Mouse (Mus musculus) v-Abl transformed pro-B cells (cell line): ENCODE measurements around the gene Samd15.
"Not testable (repeated sequence)": the region's sequence is repeated elsewhere in the genome, so short reads cannot be mapped to it uniquely, and the experiment has no call there.

Experiments used
- in situ Hi-C, 2 experiments: fragments of 400-800 bp; cut with MboI; formaldehyde crosslinking; loops; one replicate each; pipeline ENCODE4 v1.15.1; 2025; ENCODE audit not compliant: unreplicated experiment in 2 of 2

Gene Samd15

GRCm38 (mm10) chr12:87199206-87199972, at the start of gene Samd15:
TSS of gene Samd15 (plus strand) at chr12:87199723.
- in situ Hi-C loops, result no loop called here

DNA sequence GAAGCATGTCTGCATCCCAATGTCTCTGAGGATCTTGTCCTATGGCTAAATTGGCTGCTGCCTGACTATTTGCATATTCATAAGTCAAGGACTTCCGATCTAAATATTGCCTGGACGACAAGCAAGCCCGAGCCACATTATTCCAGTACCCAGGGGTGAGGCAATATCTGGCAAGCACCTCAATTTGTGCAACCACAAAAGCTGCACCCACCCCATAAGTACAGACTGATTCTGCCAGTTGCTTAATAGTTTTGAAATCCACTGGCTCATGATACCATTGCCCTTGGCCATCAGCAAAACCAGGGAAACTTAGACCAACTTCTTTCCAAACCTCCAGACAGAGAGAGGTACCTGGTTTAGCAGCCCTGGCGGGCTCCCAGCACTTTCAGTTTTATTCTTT, 45.1 kb upstream of the Samd15 start:
- in situ Hi-C loops, result not testable (repeated sequence)

DNA sequence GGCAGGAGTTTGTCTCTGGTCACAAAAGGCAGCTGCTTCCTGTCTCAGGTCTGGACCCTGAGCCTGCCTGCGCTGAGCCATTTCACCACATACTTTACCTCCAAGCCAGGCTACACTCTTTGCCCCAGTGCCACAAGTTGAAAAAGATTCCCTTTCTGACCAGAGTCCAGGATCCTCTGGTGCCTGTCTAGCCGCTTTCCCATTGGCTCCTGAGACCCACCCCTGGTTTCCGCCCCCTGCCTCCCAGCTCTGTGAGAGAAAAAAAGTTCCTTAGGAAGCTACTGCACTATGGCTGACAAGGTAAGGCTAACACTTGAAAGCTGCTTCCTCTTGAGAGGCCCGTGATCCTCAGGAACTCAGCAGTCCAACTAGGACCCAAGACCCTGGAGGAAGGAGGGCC, 42.2 kb upstream of the Samd15 start:
- in situ Hi-C loops, result no loop called here

- in situ Hi-C loops, result no loop called here
Measured at GRCm38 (mm10) chr12:87158099-87158498, 41.4 kb upstream of the Samd15 start.

DNA sequence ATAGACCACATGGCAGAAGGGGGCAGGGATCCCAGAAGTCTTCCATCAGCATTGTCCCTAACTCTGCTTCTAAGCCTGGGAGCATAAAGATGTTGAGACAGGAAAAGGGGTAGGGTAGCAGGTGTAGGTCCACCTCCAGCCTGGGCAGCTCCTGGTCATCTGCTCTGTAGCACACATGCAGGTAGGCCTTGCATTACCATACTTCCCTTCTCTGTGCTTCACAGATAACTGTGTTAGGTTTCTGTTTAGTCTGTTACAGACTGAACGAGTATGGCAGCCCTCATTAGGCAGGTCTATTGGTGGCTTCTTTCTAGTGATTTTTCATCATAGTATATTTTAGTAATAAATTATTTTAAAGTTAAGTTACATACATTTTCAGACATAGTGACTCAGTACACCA, 39.2 kb upstream of the Samd15 start:
- in situ Hi-C loops, result no loop called here

DNA sequence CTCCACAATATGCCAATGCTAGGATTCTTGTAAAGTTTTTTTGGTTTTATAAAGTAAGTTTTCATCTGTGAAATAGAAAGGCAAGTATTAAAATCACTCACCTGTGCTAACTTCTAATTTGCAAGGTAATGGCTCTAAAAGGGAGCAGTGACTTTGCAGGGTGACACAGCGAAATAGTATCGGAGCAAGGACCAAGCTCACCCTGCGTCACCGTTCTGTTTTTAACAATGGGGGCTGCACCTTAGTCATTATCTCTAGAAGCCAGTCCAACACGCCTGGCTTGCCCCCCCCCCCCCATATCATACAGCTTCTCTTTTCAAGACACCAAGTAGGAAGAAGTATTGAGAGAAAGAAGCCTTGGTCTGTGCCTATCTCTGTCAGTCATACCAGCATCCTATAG, 38.7 kb upstream of the Samd15 start:
- in situ Hi-C loops, result no loop called here

DNA sequence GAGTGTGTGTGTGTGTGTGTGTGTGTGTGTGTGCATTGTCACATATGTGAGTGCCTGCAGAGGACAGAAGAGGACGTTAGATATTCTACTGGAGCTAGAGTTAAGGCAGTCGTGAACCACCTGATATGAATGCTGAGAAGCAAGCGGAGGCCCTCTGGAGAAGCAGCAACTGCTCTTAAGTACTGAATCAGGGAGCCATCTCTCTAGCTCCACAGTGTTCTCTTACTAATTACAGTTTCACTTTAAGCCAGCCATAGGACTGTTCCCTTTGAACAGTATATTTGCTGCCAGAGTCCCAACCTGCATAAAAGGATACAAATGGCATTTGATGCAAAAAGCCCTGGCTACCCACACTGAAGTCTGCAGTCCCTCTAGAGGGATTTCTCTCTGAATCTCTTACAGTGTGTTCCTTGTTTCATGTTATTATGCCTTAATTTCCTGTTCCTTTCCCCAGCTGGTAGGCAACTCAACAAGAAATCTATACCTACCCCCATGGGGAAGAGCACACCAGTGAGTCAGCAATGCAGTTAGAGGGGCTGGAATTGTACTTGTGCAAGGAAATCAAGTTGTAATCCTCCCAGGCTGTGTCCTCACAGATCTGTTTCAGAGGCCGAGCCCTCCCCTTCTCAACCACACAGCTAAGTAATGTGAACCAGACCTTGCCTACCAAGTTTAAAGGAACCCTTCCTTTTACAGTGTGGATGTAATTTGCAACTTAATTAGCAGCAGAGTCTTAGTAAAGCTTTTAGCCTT, 24.2 kb upstream of the Samd15 start:
- in situ Hi-C loops, result no loop called here

DNA sequence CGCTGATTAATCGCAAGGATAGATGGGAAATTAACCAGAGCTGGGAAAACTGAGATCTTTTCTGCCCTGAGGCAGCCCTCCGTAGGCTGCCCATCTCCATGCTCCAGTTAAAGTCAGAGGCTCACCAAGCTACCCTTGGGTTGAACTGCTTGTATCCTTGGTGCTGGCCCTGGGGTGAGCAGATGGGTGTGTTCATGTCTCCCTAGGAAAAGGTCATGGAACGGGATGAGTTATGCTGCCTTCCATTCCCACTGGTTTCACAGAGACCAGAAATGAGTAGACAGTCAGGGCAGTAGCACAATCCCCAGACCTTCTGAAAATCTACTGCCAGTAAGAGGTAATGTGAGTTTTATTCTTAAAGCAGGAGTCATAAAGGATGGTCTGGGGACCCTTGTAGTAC, 21.9 kb upstream of the Samd15 start:
- in situ Hi-C loops, result no loop called here

DNA sequence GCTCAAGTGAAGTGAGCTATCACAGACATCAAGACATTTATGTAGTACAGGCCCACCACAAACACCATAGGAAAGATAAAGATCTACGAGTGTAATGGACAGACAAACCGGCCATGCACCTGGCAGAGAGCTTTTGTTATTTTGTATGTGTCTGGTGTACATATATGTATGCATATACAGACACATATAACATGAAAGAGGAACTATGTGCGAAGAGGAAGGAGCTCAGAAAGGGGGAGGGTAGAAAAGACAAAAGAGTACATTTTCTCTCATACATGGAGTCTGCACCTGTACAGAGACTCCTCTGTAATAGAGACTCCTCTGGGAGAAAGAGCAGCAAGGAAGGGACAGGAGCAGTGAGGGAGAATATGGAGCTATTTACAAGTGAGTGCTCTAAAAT, 6.5 kb upstream of the Samd15 start:
- in situ Hi-C loops, result no loop called here

- in situ Hi-C loops, result no loop called here
Measured at GRCm38 (mm10) chr12:87195069-87195468, 4.5 kb upstream of the Samd15 start.

GRCm38 (mm10) chr12:87196310-87196709, 3.2 kb upstream of the Samd15 start:
- in situ Hi-C loops, result no loop called here

DNA sequence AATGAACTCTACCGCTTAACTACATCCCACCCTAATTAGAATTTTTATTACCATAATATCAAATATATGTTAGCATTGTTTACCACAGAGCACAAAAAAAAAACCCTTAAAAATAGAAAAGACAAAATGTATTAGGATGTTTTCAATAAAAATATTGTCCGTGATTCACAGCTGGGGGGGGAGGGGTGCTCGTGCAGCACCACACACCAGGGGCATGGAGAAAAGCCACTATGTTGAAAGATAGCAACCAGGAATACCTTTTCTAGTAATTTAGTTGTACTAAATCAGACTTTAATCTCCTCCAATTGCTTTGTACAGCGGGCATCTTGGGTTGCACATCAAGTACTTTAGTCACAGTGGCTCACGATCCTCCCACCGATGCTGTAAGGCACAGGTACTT, 731 bp upstream of the Samd15 start:
- in situ Hi-C loops, result no loop called here

DNA sequence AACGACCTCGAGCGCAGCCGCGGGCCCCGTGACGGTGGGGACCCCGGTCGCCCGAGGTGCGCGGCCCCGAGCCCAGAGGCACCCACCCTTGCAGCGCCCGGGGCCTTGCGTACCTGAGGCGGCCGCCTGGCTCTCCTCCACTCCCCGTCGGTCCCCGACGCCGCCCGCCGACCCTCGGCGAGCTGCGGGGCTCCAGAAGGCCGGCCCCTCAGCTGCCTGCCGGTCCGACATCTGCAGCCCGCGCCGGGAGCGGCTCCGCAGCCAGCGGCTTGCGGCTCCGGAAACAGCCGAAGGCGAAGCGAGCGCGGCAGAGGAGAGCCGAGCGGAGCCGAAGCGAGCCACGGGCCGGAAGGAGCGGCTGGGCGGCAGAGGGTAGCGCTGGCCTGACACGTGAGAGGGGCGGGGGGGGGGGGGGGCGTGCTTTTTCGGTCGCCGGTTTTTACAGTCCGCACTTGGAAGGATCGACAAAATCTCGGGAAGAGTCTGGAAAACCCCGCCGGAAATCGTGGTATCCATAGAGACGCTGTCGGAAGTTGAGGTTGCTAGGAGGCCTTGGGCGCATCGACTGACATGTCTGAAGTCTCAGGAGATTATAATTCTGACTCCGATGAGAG, 557 bp downstream of the Samd15 start, which contains the start of gene Tmed8:
Gene Tmed8 (minus strand): TSS at position 482 of the 614 bp plus-strand sequence.
- in situ Hi-C loops, result no loop called here

DNA sequence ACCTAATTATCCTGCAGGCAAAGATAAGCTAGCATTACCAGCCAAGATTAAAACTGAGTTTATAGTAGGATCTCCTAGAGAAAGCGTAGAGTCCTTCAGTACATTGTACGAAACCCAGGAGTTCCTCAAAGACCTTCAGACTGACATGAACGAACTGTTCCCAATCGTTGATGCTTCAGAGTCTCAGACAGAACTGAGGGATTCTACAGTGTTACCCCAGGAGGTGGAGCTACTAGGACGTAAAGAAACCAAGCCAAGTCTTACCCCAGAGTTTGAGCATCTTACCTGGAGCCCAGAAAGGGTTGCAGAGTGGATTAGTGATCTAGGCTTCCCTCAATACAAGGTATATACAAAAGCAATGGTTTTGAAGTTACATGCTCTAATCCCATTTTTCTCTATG, 2.2 kb downstream of the Samd15 start:
- in situ Hi-C loops, result no loop called here

GRCm38 (mm10) chr12:87205789-87206188, 6.3 kb downstream of the Samd15 start:
- in situ Hi-C loops, result not testable (repeated sequence)

DNA sequence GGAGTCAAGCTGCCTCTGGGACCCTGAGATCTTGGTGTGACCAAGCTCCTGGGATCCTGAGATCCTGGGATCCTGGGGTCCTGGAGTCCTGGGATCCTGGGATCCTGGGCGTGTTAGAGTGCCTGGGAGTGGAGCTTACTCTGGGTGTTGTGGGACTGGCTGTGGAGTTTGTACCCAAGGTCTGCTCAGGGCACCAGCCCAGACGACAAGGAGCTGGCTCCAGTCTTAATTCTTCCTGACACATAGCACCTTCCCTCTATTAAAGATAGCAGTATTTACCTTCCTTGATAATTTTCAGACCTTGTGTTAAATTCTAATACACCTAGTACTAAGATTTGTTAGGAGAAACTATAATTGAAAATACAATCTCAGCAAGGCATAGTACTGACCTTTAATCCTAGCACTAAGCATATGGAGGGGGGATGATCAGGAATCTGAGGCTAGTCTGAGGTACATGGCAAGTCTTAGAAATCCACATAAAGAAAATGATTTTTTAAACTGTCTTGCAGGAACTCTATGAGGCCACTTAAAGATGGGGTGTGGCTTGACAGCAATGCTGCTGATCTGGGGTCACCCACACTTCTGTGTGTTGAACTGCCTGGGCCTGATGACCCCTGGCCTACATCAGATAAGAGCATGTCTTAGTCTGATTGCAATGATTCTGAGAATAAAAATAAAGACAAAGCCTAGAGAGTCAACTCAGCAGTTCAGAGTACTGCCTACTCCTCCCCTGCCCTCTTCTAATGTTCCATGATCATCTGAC, 13.5 kb downstream of the Samd15 start:
- in situ Hi-C loops, result no loop called here

- in situ Hi-C loops, result no loop called here
Measured at GRCm38 (mm10) chr12:87216053-87216452, 16.5 kb downstream of the Samd15 start.

GRCm38 (mm10) chr12:87217596-87217995, 18.1 kb downstream of the Samd15 start:
- in situ Hi-C loops, result no loop called here

DNA sequence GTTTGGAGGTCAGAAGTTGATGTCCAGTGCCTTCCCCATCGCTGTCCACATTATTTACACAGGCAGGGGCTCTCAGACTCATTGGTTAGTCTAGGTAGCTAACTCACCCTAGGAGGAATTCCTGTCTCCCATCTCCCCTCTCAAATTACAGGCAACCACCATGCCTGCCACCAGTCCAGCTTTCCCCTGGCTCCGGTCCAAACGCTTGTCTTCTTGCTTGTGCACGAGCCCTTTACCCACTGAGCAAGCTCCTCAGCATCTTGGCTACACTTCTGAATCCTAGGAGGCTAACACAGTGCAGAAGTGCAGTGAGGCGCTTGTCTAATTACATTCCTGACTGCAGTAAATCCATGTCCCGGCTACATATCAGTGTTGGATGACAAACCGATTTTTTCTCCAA, 19.8 kb downstream of the Samd15 start:
- in situ Hi-C loops, result no loop called here

DNA sequence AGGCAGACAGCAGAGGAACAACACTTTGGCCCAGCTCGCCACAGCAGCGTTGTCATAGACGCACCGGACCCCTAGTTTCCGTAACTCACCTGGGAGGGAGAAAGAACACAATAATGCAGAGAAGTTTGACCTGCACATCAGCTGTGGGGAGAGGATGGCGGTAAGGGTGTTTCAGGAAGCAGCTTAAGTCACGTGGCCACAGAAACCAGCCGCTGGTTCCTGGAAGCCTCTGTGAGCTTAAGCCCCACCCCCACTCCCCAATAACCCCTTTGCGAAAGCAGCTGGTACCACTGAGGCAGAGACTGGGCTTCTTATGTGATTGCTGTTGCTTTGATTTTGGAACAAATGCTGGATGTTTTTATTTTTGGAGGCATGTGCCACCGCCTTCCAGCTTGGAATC, 25.4 kb downstream of the Samd15 start:
- in situ Hi-C loops, result no loop called here

DNA sequence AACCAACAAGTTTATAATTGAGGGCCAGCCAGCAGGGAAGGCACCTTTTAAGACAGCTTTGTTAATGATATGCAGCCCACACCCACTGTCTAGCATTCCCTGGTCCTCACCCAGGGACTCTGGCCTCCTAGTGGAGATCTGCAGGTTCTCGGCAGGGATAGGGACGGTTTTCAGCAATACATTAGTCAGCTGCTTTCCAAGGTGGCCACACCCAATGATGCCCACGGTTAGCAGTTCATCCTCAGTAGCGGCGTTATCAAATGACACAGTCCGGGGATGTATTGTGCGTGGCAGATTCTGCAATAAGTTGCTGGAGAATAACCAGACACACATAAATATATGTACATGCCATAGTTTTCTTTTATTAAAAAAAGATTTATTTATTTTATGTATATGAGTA, 27.3 kb downstream of the Samd15 start:
- in situ Hi-C loops, result no loop called here
